Mouse (Mus musculus): ENCODE results near the gene Madd. TPM values are rescaled to one million over a fixed set of nuclear protein-coding genes. Genes with fewer than 3 reads are reported as not detected.
"Not testable (repeated sequence)": the region's sequence is repeated elsewhere in the genome, so short reads cannot be mapped to it uniquely, and the experiment has no call there.

Gene Madd
- total RNA-seq, 2 experiments from 2014 or later = 203 to 235 TPM

DNA sequence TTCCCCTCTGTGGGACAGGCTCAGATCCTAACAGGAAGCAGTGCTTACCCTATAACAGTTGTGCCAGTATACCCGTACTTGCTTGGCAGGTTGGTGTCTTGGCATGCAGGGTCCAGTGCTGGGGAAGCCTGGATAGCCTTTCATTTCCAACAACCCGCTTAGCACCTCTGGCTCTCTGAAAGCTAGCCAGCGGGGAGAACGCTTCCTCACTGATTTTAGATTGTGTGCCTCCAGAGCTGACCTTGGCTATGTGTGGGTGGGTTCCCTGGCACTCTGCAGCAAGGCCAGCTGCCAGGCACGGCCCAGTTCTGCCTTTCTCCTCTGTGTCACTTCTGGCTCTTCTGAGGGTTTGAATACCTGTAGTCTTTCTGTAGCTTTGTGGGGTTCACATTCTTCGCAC lies 53.5 kb downstream of the Madd start:
- DNase-seq (ENCODE audit: extremely low spot score in 1 of 2, low spot score in 1 of 2) = no peak

DNA sequence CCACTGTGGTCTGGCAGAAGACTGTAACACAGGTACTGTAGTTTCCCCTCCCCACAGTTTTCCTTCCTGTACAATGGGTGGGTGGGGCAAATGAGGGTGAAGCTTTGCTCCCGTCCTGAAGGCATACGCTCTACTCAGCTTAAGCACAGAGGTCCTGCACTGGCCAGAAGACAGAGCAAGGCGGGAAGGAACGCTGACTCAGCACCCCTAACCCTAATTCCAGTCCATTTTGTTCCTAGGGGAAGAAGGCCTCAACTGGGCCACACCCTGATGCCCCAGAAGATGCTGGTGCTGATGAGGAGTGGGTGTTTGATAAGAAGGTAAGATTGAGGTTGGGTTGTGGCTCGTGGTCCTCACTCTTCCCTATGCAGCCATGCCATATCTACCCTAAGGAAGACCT lies 54.9 kb downstream of the Madd start:
- DNase-seq (ENCODE audit: extremely low spot score in 1 of 2, low spot score in 1 of 2) = no peak

DNA sequence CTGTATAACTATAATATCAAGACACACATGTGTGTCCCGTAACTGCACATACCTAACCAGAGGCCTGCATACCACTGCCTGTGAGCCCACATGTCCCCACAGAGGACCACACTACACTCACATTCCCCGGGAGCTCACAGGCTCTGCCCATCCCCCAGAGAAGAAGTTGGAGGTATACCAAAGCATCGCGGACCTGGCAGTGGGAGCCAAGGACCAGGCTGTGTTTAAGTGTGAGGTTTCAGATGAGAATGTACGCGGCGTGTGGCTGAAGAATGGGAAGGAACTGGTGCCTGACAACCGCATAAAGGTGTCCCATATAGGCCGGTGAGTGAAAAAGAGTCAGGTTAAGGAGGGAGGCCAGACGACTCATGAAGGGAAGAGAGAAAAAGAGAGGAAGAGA lies 58.5 kb downstream of the Madd start:
- DNase-seq (ENCODE audit: extremely low spot score in 1 of 2, low spot score in 1 of 2) = no peak

DNA sequence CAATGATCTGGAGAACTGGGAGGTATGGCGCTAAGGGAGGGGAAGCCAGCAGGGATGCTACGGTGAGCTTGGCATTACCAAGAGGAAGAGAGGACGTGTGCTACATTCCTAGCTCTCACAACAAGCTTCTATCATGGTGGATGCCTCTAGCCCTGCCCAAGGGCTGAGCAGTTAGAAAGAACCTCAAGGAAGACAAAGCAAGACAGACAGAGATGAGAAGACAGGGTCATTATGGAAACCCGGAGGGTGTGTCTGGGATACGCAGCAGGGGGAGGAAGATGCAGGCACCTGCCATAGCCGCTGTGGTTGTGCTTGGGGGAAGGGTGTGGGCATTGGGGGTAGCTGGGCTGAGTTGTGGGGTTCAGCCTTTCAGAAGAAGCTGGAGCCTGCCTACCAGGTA lies 60.1 kb downstream of the Madd start:
- DNase-seq (ENCODE audit: extremely low spot score in 1 of 2, low spot score in 1 of 2) = no peak

DNA sequence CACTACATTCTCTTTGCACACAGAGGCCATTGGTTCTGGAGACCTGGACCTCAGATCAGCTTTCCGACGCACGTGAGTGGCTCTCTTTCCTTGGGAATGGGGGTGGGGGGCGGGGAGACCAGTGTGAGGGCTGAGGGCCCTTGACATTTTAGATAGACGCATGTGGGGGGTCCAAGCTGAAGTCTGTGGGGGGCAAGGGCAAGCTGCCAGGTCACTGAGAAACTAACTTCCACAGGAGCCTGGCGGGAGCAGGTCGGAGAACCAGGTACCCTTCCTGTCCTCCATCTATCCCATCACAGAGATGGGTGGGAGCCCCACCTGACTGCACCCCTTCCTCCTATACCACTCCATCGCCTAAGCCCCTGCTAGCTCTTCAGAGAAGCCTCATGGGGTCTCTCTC lies 62.1 kb downstream of the Madd start:
- DNase-seq (ENCODE audit: extremely low spot score in 1 of 2, low spot score in 1 of 2) = no peak

DNA sequence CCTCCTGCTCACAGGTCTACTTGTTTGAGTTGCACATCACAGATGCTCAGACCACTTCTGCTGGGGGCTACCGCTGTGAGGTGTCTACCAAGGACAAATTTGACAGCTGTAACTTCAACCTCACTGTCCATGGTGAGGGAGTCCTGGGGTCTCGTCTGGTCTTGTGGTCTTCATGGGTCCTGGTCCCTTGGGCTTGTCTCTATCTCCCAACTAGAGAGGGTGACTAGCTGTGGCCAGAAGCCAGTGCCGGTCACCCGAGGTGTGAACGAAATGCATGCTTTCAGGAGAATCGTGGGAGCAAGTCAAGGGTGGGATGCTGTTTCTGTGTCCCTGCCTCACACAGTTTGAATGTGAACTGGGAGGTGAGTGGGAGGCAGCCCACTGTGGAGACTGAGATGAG lies 62.6 kb downstream of the Madd start:
- DNase-seq (ENCODE audit: extremely low spot score in 1 of 2, low spot score in 1 of 2) = no peak

DNA sequence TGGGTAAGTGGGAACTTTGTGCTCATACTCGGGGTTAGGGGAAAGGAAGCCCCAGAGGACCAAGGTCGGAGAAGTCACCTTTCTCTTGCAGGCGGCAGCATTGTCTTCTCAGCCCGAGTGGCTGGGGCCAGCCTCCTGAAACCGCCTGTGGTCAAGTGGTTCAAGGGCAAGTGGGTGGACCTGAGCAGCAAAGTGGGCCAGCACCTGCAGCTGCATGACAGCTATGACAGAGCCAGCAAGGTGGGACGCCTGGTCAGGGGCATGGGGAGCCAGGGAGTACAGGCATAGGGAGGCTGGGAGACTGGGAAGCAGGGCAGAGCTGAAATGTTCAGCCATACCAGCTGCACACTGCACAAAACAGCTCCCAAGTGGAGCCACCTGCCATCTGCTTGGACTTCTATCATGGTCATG lies 63.4 kb downstream of the Madd start:
- no peak for DNase-seq (ENCODE audit: extremely low spot score in 1 of 2, low spot score in 1 of 2)

DNA sequence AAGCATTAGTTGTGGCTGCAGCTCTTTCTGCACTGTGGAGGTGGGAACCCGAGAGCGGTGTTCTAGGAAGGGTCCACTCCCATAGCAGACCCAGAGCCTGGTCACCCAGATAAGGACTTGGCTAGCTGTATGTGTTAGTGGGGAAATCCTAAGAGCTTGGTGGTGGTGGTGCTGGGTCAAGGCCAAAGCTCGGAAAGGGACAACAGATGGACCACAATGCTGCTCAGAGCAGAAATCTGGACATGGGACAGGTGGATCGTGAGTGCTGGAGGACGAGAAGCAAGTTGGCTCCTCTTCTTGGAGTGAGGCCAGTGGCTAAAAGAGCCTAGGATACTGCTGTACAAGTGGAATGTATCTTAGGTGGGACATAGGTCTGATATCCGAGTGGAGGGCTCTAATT lies 64.1 kb downstream of the Madd start:
- DNase-seq (ENCODE audit: extremely low spot score in 1 of 2, low spot score in 1 of 2) = no peak

DNA sequence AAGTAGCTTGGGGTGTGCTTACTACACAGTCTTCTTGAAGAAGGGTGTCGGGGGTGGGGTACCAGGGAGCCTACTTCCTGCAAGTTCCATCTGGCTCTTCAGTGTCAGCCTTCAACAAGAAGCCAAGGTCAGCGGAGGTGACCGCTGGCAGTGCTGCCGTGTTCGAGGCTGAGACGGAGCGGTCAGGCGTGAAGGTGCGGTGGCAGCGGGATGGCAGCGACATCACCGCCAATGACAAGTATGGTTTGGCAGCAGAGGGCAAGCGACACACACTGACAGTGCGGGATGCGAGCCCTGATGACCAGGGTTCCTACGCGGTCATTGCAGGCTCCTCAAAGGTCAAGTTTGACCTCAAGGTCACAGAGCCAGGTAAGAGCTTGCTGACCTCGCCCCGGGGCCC lies 64.6 kb downstream of the Madd start:
- DNase-seq (ENCODE audit: extremely low spot score in 1 of 2, low spot score in 1 of 2) = no peak

DNA sequence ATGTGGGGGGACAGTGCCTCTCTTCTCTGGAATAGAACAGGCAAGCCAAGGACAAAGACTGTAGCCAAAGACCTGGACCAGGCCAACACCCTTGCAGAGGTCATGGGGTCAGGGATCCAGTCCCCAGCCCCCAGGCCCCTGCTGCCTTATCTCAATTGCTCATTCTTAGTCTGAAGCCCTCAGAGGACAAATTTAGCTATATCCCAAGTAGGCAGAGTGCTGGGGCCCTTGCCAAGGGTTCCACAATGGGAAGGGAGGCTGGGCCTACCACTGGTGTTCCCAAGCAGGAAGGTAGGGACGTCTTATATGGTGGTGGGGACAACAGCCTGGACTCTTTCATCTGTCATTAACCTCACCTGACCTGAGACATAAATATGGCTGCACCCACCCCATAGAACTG lies 65.0 kb downstream of the Madd start:
- no peak for DNase-seq (ENCODE audit: extremely low spot score in 1 of 2, low spot score in 1 of 2)

DNA sequence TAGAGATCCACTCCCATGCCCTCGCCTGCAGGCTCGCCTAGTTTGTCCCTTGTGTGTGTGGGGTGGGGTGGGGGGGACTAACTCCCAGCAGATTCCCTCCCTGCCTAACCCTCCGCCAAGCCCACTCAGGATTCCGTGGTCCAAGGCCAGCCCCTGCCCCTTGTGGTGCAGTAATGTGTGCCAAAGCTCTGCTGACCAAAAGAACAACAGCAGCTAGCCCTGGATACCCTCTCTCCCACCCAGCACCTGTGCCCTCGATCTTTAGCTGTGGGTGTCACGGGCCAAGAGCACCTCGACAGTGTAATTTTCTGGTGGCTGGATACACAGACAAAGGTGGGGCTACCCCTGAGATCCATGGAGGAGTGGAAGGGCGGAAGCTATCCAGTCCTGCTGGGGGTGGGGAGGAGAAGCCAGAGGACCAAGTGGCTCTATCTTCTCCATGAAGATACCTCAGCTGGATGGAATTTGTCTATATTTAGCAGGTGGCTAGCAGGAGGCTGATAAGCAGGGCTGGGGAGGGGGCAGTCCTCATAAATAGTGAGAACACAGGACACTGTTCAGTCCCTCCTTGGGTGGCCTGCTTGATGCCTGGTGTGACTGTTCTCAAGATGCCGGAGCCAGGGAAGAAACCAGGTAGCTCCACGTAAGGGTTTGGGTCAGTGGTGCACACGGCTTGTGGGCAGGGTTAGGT lies 65.9 kb downstream of the Madd start, which contains the start of gene Mybpc3:
Mybpc3 (plus strand) TSS at position 560 of the 691 bp plus-strand sequence.
- no peak for DNase-seq (ENCODE audit: extremely low spot score in 1 of 2, low spot score in 1 of 2)

DNA sequence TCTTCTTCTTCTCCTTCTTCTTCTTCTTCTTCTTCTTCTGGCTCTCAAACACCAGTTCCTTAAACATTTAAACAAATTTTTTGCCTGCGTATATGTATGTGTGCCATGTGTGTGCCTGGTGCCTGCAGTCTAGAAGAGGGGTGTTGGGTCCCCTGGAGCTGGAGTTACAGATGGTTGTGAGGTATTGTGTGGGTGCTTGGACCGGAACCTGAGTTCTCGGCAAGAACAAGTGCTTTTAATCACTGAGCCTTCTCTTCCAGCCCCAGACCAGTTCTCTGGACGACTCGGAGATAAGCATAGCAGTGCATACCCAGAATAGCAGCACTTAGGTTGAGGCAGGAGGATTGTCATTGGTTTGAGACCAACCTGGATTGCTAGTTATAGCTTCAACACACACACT lies 66.8 kb downstream of the Madd start:
- no peak for DNase-seq (ENCODE audit: extremely low spot score in 1 of 2, low spot score in 1 of 2)

DNA sequence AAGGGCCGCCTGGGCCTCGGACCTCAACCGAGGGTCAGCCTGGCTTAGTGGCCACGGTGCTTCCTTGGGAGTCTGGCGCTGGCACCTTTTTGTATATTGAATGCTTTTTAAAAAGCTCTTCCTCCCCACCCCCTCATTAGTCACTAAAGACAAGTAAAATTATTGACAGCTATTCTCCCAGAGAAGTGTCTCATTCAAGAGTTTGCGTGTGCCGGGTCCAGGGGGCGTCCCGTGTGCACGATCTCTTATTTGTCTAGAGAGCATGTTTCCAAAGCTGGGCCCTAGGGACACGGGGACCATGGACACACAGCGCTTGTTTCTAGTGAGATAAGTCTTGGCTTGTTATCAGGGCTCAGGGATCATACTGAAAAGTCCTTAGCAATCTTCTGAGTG lies 68.1 kb downstream of the Madd start:
- no peak for DNase-seq (ENCODE audit: extremely low spot score in 1 of 2, low spot score in 1 of 2)

DNA sequence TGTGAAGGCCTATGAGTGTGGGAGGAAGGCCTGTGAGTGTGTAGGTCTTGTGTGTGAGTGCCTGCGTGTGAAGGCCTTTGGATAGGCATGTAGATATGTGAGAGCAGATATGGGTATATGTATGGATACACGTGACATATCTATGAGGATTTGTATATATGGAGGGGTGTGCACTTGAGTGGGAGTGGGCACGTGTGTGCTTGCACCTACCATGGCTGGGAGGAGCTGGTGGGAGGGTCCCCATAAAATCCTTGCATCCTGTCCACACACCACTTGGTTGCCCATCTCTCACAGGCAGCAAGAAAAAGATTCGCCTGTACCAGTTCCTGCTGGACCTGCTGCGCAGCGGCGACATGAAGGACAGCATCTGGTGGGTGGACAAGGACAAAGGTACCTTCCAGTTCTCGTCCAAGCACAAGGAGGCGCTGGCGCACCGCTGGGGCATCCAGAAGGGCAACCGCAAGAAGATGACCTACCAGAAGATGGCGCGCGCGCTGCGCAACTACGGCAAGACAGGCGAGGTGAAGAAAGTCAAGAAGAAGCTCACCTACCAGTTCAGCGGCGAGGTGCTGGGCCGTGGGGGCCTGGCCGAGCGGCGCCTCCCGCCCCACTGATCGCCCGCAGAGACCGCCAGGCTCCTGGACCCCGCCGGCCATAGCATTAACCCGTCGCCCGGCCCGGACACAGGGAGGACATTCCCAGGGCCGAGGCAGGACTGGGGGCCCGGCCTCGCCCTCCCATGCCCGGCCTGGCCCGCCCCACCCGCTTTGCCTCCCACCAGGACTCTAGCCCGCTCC lies 68.7 kb downstream of the Madd start:
- peak; percentile 90 to 99 for DNase-seq (ENCODE audit: extremely low spot score in 1 of 2, low spot score in 1 of 2)

DNA sequence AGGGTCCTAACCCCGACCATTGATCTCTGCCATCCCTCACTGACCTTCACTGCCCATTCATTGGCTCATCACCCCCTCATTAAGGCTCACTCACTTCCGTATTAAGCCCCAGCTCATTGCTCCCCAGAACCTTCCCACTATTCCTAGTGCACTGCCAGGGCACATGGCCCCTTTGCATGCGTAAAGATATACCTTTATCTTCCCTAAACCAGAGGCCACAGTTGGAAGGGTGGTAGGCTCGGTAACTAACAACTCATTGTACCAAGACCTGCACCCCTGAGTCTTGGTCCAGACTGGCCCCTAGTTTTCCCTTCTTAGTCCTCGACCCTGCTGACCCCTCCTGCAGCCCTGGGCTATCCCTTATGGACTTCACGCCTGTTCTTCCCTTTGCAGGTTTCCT lies 69.8 kb downstream of the Madd start:
- no peak for DNase-seq (ENCODE audit: extremely low spot score in 1 of 2, low spot score in 1 of 2)

DNA sequence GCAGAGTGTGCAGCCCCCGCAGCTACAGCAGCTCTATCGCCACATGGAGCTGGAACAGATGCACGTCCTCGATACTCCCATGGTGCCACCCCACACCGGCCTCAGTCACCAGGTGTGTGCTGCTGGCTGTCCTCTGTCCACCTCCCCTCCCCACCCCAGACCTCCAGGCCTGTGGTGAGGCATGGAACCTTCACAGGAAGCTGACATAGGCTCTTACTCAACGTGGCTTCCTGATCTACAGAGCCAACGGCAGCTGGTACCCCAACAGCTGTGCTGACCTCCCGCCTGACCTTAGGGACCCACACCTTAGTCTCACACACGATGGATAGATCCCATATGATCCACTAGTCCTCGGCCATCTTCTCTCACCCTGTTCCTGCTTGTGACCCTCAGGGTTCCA lies 70.3 kb downstream of the Madd start:
- DNase-seq (ENCODE audit: extremely low spot score in 1 of 2, low spot score in 1 of 2) = no peak

DNA sequence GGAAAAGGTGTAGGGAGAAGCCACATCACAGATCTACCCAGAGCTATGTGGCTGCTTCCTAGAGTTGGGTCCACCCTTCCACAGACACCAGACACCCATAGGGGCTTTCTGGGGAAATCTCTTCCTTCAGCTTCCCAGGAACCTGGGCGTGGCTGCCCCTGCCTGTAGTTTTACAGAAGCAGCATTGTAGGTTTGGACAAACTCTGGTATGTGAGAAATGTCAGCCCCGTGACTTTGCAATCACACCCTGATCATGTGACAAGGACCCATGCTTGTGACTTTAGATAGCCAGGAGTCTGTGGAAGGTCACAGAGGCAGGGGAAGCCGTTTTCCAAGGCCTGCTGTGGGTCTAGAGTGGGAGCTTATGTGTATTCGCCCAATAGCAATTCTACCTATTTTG lies 71.1 kb downstream of the Madd start:
- no peak for DNase-seq (ENCODE audit: extremely low spot score in 1 of 2, low spot score in 1 of 2)

DNA sequence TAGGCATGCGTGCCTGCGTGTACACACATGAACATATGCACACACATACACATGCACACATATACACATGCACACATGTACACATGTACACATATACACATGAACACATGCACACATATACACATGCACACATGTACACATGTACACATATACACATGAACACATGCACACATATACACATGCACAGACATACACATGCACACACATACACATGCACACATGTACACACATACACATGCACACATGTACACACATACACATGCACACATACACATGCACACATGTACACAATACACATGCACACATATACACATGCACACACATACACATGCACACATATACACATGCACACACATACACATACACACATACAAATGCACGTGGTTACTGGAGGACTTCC lies 71.8 kb downstream of the Madd start:
- not testable (repeated sequence) for DNase-seq (ENCODE audit: extremely low spot score in 1 of 2, low spot score in 1 of 2)

DNA sequence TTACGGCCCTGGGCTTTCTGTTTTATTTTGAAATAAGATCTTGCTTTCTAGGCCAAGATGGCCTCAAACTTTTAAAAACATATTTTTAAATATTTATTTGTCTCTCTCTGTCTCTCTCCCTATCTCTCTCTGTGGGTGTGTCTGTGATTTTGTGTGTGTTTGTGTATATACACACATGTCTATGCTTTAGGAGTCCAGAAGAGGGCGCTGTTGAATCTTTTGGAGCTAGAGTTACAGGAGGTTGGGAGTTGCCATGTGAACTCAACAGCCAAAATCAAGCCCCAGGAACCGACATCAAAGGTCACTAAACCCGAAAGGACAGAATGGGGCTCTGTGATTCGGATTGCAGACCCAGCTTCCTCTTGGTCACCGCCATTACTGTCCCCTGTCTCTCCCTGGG lies 73.2 kb downstream of the Madd start:
- no peak for DNase-seq (ENCODE audit: extremely low spot score in 1 of 2, low spot score in 1 of 2)

DNA sequence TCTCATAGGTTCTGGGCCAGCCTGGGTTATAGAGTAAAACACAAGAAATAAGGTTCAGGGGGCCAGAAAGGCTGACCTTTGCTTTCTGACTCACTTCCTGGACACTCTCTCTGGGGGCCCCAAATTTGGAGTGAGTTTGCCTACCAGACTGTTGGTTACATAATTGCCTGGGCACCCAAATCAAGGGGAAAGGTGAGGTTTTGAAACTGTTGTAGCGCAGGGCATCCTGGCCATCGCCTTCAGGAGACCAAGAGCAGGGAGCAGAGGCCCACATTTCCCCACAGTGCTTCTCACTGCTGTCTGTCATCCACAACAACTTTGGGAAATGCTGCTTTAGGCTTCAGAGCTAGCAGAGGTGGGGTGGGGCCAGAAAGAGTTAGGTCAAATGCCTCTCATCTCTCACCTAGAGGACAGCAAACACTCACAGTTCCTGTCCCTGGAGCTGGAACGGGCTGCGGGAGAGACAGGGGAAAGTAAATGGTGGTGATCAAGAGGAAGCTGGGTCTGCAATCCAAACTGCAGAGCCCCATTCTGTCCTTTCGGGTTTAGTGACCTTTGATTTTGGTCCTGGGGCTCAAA lies 73.7 kb downstream of the Madd start:
- DNase-seq (ENCODE audit: extremely low spot score in 1 of 2, low spot score in 1 of 2) = no peak

DNA sequence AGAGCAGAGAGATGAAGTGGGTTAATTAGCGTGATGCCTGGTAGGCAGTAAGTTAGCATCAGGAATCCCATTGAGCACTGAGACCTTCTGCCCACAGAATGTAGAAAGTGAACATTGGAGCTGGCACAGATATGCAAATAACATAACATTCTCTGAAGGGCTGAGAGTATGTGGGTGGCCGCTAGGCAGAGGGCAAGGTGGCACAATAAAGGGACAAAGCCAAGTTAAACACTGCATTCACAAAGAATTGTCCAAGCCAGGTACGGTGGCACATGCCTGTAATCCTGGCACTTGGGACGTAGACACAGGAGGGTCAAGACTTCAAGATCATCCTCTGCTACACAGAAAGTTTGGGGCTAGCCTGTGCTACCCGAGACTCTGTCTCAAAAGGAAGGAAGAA lies 74.4 kb downstream of the Madd start:
- no peak for DNase-seq (ENCODE audit: extremely low spot score in 1 of 2, low spot score in 1 of 2)

DNA sequence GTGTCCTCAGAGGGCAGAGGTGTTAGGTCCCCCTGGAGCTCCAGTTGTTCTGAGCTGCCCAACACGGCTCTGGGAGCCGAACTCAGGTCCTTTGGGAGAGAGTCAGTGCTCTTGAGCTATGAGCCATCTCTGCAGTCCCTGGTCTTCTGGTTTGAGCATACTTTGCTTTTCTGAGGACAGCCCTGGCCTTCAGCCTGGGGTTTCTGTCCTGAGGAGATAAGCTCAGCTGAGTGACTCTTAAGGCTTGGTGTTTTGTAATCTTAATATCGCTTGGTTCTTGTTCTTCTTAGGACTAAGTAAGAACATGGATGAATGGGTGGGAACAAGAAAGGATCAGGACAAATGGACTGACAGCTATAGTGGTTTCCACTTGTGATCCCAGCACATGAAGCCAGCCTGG lies 75.5 kb downstream of the Madd start:
- no peak for DNase-seq (ENCODE audit: extremely low spot score in 1 of 2, low spot score in 1 of 2)
